Mouse (Mus musculus): ENCODE data around the gene Gm28038. TPM values are rescaled to one million over a fixed set of nuclear protein-coding genes. Genes with fewer than 3 reads are reported as not detected.

The Gm28038 gene
- polyA plus RNA-seq, 1 experiment, result 114 TPM

DNA sequence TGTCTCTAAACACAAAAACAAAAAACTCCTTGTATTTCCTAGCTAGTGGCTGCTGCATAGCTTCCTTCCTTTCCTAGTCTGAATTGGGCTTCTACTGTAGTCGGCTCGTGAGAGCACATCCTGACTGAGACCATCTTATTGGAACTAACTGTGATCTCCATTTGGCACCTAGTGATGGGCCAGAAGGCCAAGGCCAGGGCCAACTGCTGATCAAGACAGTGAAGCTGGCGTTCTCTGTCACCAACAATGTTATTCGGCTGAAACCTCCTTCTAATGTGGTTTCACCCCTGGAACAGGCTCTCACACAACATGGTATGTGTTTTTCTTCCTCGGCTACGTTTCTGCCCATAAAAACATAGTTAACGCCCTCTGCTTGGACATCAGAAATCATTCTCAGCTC is 46.4 kb downstream of the Gm28038 start:
- no peak overlapping the region for H3K9ac ChIP-seq (ENCODE audit: low read depth, poor library complexity, severe bottlenecking)
- H3K36me3 ChIP-seq (ENCODE audit: control insufficient read depth, insufficient read depth, low read length, poor library complexity, severe bottlenecking), result peaks cover 70% of the 10 kb centered on the region
- H3K4me3 ChIP-seq (ENCODE audit: low read depth, low read length), result no peak overlapping the region
- H3K9me3 ChIP-seq (replicated peaks; ENCODE audit: control insufficient read depth, insufficient read depth, low read length, poor library complexity, severe bottlenecking), result no peaks in the 10 kb centered on the region
- H3K27me3 ChIP-seq (ENCODE audit: control insufficient read depth, insufficient read depth, low read length, poor library complexity, severe bottlenecking), result no peaks in the 10 kb centered on the region
- no peaks in the 10 kb centered on the region for H3K4me1 ChIP-seq (ENCODE audit: control insufficient read depth, insufficient read depth, low read length)
- no peak overlapping the region for H3K27ac ChIP-seq (ENCODE audit: insufficient read depth, low read length)
- no peak for TF ChIP-seq CTCF (IDR thresholded peaks at IDR 0.05; ENCODE audit: low read depth, low read length)
- TF ChIP-seq EP300 (IDR thresholded peaks at IDR 0.05; ENCODE audit: insufficient read depth, low read depth, low read length), result no peak
- no peak for TF ChIP-seq POLR2A (IDR thresholded peaks at IDR 0.05; ENCODE audit: insufficient read depth, low read length)

DNA sequence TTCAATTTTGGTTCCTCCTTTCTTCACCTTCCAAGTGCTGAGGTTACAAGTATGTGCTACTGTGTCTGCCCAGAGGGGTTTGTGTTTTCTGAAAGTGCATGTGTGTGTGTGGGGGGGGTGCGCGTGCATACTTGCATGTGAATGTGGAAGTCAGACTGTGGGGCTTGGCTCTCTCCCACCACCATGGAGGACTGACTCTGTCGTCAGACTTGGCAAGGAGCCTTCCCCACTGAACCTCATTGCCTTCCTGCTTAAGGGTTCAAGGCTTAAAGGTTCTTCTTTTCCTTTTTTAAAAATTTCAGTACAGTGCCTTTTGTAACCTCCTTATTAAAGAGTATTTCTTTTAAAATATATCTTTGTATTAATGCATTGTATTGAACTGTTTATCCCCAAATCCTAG is 47.9 kb downstream of the Gm28038 start:
- TF ChIP-seq CTCF (IDR thresholded peaks at IDR 0.05; ENCODE audit: low read depth, low read length) (no peak), EP300 (IDR thresholded peaks at IDR 0.05; ENCODE audit: insufficient read depth, low read depth, low read length) (no peak), POLR2A (IDR thresholded peaks at IDR 0.05; ENCODE audit: insufficient read depth, low read length) (no peak)
- H3K9ac ChIP-seq (ENCODE audit: low read depth, poor library complexity, severe bottlenecking), result no peak overlapping the region
- no peak overlapping the region for H3K4me3 ChIP-seq (ENCODE audit: low read depth, low read length)
- H3K27ac ChIP-seq (ENCODE audit: insufficient read depth, low read length), result no peak overlapping the region
- H3K9me3 ChIP-seq (replicated peaks; ENCODE audit: control insufficient read depth, insufficient read depth, low read length, poor library complexity, severe bottlenecking), result no peaks in the 10 kb centered on the region
- H3K27me3 ChIP-seq (ENCODE audit: control insufficient read depth, insufficient read depth, low read length, poor library complexity, severe bottlenecking), result no peaks in the 10 kb centered on the region
- peaks cover 65% of the 10 kb centered on the region for H3K36me3 ChIP-seq (ENCODE audit: control insufficient read depth, insufficient read depth, low read length, poor library complexity, severe bottlenecking)
- no peaks in the 10 kb centered on the region for H3K4me1 ChIP-seq (ENCODE audit: control insufficient read depth, insufficient read depth, low read length)

- Histone ChIP-seq H3K27me3 (ENCODE audit: control insufficient read depth, insufficient read depth, low read length, poor library complexity, severe bottlenecking) (no peaks in the 10 kb centered on the region), H3K36me3 (ENCODE audit: control insufficient read depth, insufficient read depth, low read length, poor library complexity, severe bottlenecking) (peaks cover 42% of the 10 kb centered on the region), H3K4me3 (ENCODE audit: low read depth, low read length) (no peak overlapping the region), H3K27ac (ENCODE audit: insufficient read depth, low read length) (peak overlapping the region; percentile 59; the same call in 1 of the 2 replicates), H3K9ac (ENCODE audit: low read depth, poor library complexity, severe bottlenecking) (no peak overlapping the region), H3K9me3 (replicated peaks; ENCODE audit: control insufficient read depth, insufficient read depth, low read length, poor library complexity, severe bottlenecking) (no peaks in the 10 kb centered on the region), H3K4me1 (ENCODE audit: control insufficient read depth, insufficient read depth, low read length) (peaks cover 4% of the 10 kb centered on the region)
- TF ChIP-seq EP300 (IDR thresholded peaks at IDR 0.05; ENCODE audit: insufficient read depth, low read depth, low read length) (0 out of 2 replicates have a peak, but pooled peaks have one; percentile 26), POLR2A (IDR thresholded peaks at IDR 0.05; ENCODE audit: insufficient read depth, low read length) (no peak), CTCF (IDR thresholded peaks at IDR 0.05; ENCODE audit: low read depth, low read length) (no peak)
Observed at GRCm38 (mm10) chr2:30335324-30335723, 54.5 kb downstream of the Gm28038 start.

GRCm38 (mm10) chr2:30336174-30336915 is 55.5 kb downstream of the Gm28038 start:
- Histone ChIP-seq H3K4me3 (ENCODE audit: low read depth, low read length) (no peak overlapping the region), H3K27me3 (ENCODE audit: control insufficient read depth, insufficient read depth, low read length, poor library complexity, severe bottlenecking) (no peaks in the 10 kb centered on the region), H3K9ac (ENCODE audit: low read depth, poor library complexity, severe bottlenecking) (no peak overlapping the region), H3K4me1 (ENCODE audit: control insufficient read depth, insufficient read depth, low read length) (peaks cover 4% of the 10 kb centered on the region), H3K36me3 (ENCODE audit: control insufficient read depth, insufficient read depth, low read length, poor library complexity, severe bottlenecking) (peaks cover 46% of the 10 kb centered on the region), H3K27ac (ENCODE audit: insufficient read depth, low read length) (no peak overlapping the region), H3K9me3 (replicated peaks; ENCODE audit: control insufficient read depth, insufficient read depth, low read length, poor library complexity, severe bottlenecking) (no peaks in the 10 kb centered on the region)
- TF ChIP-seq EP300 (IDR thresholded peaks at IDR 0.05; ENCODE audit: insufficient read depth, low read depth, low read length), result no peak
- TF ChIP-seq CTCF (IDR thresholded peaks at IDR 0.05; ENCODE audit: low read depth, low read length), result no peak
- TF ChIP-seq POLR2A (IDR thresholded peaks at IDR 0.05; ENCODE audit: insufficient read depth, low read length), result no peak

GRCm38 (mm10) chr2:30337179-30337578 is 56.3 kb downstream of the Gm28038 start:
- no peak overlapping the region for H3K4me3 ChIP-seq (ENCODE audit: low read depth, low read length)
- H3K36me3 ChIP-seq (ENCODE audit: control insufficient read depth, insufficient read depth, low read length, poor library complexity, severe bottlenecking), result peaks cover 48% of the 10 kb centered on the region
- no peaks in the 10 kb centered on the region for H3K9me3 ChIP-seq (replicated peaks; ENCODE audit: control insufficient read depth, insufficient read depth, low read length, poor library complexity, severe bottlenecking)
- H3K27ac ChIP-seq (ENCODE audit: insufficient read depth, low read length), result no peak overlapping the region
- H3K27me3 ChIP-seq (ENCODE audit: control insufficient read depth, insufficient read depth, low read length, poor library complexity, severe bottlenecking), result no peaks in the 10 kb centered on the region
- H3K9ac ChIP-seq (ENCODE audit: low read depth, poor library complexity, severe bottlenecking), result no peak overlapping the region
- TF ChIP-seq POLR2A (IDR thresholded peaks at IDR 0.05; ENCODE audit: insufficient read depth, low read length), result no peak
- no peak for TF ChIP-seq EP300 (IDR thresholded peaks at IDR 0.05; ENCODE audit: insufficient read depth, low read depth, low read length)
- TF ChIP-seq CTCF (IDR thresholded peaks at IDR 0.05; ENCODE audit: low read depth, low read length), result no peak
- H3K4me1 ChIP-seq (ENCODE audit: control insufficient read depth, insufficient read depth, low read length), result peaks cover 4% of the 10 kb centered on the region

- Histone ChIP-seq H3K27me3 (ENCODE audit: control insufficient read depth, insufficient read depth, low read length, poor library complexity, severe bottlenecking) (no peaks in the 10 kb centered on the region), H3K36me3 (ENCODE audit: control insufficient read depth, insufficient read depth, low read length, poor library complexity, severe bottlenecking) (peaks cover 48% of the 10 kb centered on the region)
- TF ChIP-seq EP300 (IDR thresholded peaks at IDR 0.05; ENCODE audit: insufficient read depth, low read depth, low read length), result no peak
- no peak for TF ChIP-seq CTCF (IDR thresholded peaks at IDR 0.05; ENCODE audit: low read depth, low read length)
- no peak for TF ChIP-seq POLR2A (IDR thresholded peaks at IDR 0.05; ENCODE audit: insufficient read depth, low read length)
Observed at GRCm38 (mm10) chr2:30342061-30342460, 61.2 kb downstream of the Gm28038 start.

More at GRCm38 (mm10) chr2:30342061-30342460, 61.2 kb downstream of the Gm28038 start:
- H3K27ac ChIP-seq (ENCODE audit: insufficient read depth, low read length), result no peak overlapping the region
- H3K9me3 ChIP-seq (replicated peaks; ENCODE audit: control insufficient read depth, insufficient read depth, low read length, poor library complexity, severe bottlenecking), result no peaks in the 10 kb centered on the region
- H3K4me3 ChIP-seq (ENCODE audit: low read depth, low read length), result no peak overlapping the region
- no peak overlapping the region for H3K9ac ChIP-seq (ENCODE audit: low read depth, poor library complexity, severe bottlenecking)
- no peaks in the 10 kb centered on the region for H3K4me1 ChIP-seq (ENCODE audit: control insufficient read depth, insufficient read depth, low read length)

All from ES-Bruce4 (cell line).